Mouse (Mus musculus): ENCODE data around the gene Tcn2. TPM values are rescaled to one million over a fixed set of nuclear protein-coding genes. Genes with fewer than 3 reads are reported as not detected.

The Tcn2 gene
- polyA plus RNA-seq (2014; fragmentation: Nextera tagmentation; extraction: Ambion mirVana) = 28.4 and 30.9 TPM in 2 replicates

- H3K27ac ChIP-seq (ENCODE audit: low read depth, low read length) = no peak within 1 kb of the TSS
- under 1% methylated on average over 18 of the region's 26 CpGs for whole genome bisulfite sequencing
- DNase-seq (ENCODE audit: low spot score, missing footprints) (peak; percentile 97), ATAC-seq (ENCODE audit: low FRiP score) (peak; percentile 93)
- peak within 1 kb of the TSS; percentile 70 for H3K4me2 ChIP-seq
- peaks cover 5% of the 10 kb centered on the region; the same call in 1 of the 2 replicates for H3K4me1 ChIP-seq (ENCODE audit: control insufficient read depth, insufficient read depth, low read length)
- H3K4me3 ChIP-seq (ENCODE audit: low read depth, low read length) = peak within 1 kb of the TSS; percentile 54
- no peaks in the 10 kb centered on the region for H3K27me3 ChIP-seq (ENCODE audit: control insufficient read depth, insufficient read depth, low read length)
- H3K36me3 ChIP-seq (ENCODE audit: control insufficient read depth, insufficient read depth, low read length) = no peaks in the 10 kb centered on the region
- H3K9ac ChIP-seq (ENCODE audit: low read length) = peak within 1 kb of the TSS; percentile 64
- no peaks in the 10 kb centered on the region for H3K9me3 ChIP-seq (ENCODE audit: control insufficient read depth, low read length)
Measured at GRCm38 (mm10) chr11:3931511-3932211, at the start of gene Tcn2. Gene Tcn2, minus strand, starts transcription at chr11:3932159.

DNA sequence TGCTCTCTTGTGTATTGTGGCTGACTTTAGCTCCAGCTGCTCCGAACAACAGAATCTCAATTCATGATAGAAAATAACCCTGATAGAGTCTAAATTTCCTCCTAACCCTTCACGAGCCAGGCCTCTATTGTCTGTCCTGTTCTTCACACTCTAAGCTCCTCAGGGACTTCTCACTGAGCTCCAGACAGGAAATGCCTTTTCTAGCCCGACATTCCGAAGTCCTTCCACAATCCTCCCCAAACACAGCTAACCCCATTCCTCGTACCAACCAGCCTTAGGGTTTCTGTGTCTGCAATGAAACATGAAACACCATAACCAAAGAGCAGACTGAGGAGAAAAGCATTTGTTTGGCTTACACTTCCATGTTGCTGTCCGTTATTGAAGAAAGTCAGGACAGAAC, 49.6 kb upstream of the Tcn2 start:
- no peak for ATAC-seq (ENCODE audit: low FRiP score)
- H3K9me3 ChIP-seq (ENCODE audit: control insufficient read depth, low read length) = no peaks in the 10 kb centered on the region
- no peak overlapping the region for H3K4me3 ChIP-seq (ENCODE audit: low read depth, low read length)
- no peak overlapping the region for H3K9ac ChIP-seq (ENCODE audit: low read length)
- no peak overlapping the region for H3K27ac ChIP-seq (ENCODE audit: low read depth, low read length)
- H3K27me3 ChIP-seq (ENCODE audit: control insufficient read depth, insufficient read depth, low read length) = peaks cover 11% of the 10 kb centered on the region
- H3K4me1 ChIP-seq (ENCODE audit: control insufficient read depth, insufficient read depth, low read length) = peaks cover 2% of the 10 kb centered on the region; the same call in 1 of the 2 replicates
- peaks cover 15% of the 10 kb centered on the region for H3K36me3 ChIP-seq (ENCODE audit: control insufficient read depth, insufficient read depth, low read length)
- WGBS = 78% methylated on average over 6 of the region's 6 CpGs
- H3K4me2 ChIP-seq = no peak overlapping the region
- peak; percentile 81 for DNase-seq (ENCODE audit: low spot score, missing footprints)

GRCm38 (mm10) chr11:3978421-3978820, 46.5 kb upstream of the Tcn2 start:
- H3K27ac ChIP-seq (ENCODE audit: low read depth, low read length) = no peak overlapping the region
- H3K4me2 ChIP-seq = no peak overlapping the region
- H3K4me3 ChIP-seq (ENCODE audit: low read depth, low read length) = no peak overlapping the region
- H3K9me3 ChIP-seq (ENCODE audit: control insufficient read depth, low read length) = no peaks in the 10 kb centered on the region
- no peak overlapping the region for H3K9ac ChIP-seq (ENCODE audit: low read length)
- H3K36me3 ChIP-seq (ENCODE audit: control insufficient read depth, insufficient read depth, low read length) = peaks cover 26% of the 10 kb centered on the region
- ATAC-seq (ENCODE audit: low FRiP score) (no peak), DNase-seq (ENCODE audit: low spot score, missing footprints) (no peak)
- peaks cover 2% of the 10 kb centered on the region; the same call in 1 of the 2 replicates for H3K4me1 ChIP-seq (ENCODE audit: control insufficient read depth, insufficient read depth, low read length)
- H3K27me3 ChIP-seq (ENCODE audit: control insufficient read depth, insufficient read depth, low read length) = peaks cover 4% of the 10 kb centered on the region; the same call in 1 of the 2 replicates
- 91% methylated on average over 5 of the region's 5 CpGs for WGBS

- Histone ChIP-seq H3K4me1 (ENCODE audit: control insufficient read depth, insufficient read depth, low read length) (no peaks in the 10 kb centered on the region), H3K27me3 (ENCODE audit: control insufficient read depth, insufficient read depth, low read length) (no peaks in the 10 kb centered on the region), H3K36me3 (ENCODE audit: control insufficient read depth, insufficient read depth, low read length) (peaks cover 36% of the 10 kb centered on the region), H3K4me3 (ENCODE audit: low read depth, low read length) (no peak within 1 kb of the TSS), H3K9me3 (ENCODE audit: control insufficient read depth, low read length) (no peaks in the 10 kb centered on the region), H3K9ac (ENCODE audit: low read length) (no peak within 1 kb of the TSS), H3K4me2 (no peak within 1 kb of the TSS), H3K27ac (ENCODE audit: low read depth, low read length) (no peak within 1 kb of the TSS)
- DNase-seq (ENCODE audit: low spot score, missing footprints) = no peak
- 96% methylated on average over 6 of the region's 6 CpGs for WGBS
- ATAC-seq (ENCODE audit: low FRiP score) = no peak
Measured at GRCm38 (mm10) chr11:3976678-3977077, 44.7 kb upstream of the Tcn2 start, which contains the start of gene 4930556J24Rik. Gene 4930556J24Rik, minus strand, starts transcription at chr11:3976778.

DNA sequence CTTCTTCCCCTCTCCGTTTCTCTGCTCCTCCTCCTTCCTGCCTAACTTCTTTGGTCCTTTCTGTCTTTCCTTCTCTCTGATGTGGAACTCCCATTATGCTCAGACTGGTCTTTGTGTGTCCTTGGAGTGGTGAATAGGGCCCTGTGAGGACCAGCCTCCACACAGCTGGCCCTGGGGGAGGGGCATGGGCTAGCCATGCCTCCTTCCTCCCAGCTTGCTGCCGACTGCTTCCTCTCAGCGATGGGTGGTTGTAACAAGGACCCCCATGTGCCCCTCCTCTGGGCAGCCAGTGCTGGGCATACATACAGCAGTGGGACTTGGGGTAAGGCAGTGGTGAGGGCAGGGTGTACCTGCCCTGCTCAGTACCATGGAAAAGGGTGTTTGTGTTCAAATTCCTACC, 42.4 kb upstream of the Tcn2 start:
- H3K4me2 ChIP-seq = no peak overlapping the region
- peaks cover 41% of the 10 kb centered on the region for H3K36me3 ChIP-seq (ENCODE audit: control insufficient read depth, insufficient read depth, low read length)
- no peak overlapping the region for H3K9ac ChIP-seq (ENCODE audit: low read length)
- H3K27ac ChIP-seq (ENCODE audit: low read depth, low read length) = no peak overlapping the region
- DNase-seq (ENCODE audit: low spot score, missing footprints) (no peak), ATAC-seq (ENCODE audit: low FRiP score) (no peak)
- no peak overlapping the region for H3K4me3 ChIP-seq (ENCODE audit: low read depth, low read length)
- no peaks in the 10 kb centered on the region for H3K27me3 ChIP-seq (ENCODE audit: control insufficient read depth, insufficient read depth, low read length)
- WGBS = 67% methylated on average over 3 of the region's 3 CpGs
- no peaks in the 10 kb centered on the region for H3K9me3 ChIP-seq (ENCODE audit: control insufficient read depth, low read length)
- H3K4me1 ChIP-seq (ENCODE audit: control insufficient read depth, insufficient read depth, low read length) = no peaks in the 10 kb centered on the region

DNA sequence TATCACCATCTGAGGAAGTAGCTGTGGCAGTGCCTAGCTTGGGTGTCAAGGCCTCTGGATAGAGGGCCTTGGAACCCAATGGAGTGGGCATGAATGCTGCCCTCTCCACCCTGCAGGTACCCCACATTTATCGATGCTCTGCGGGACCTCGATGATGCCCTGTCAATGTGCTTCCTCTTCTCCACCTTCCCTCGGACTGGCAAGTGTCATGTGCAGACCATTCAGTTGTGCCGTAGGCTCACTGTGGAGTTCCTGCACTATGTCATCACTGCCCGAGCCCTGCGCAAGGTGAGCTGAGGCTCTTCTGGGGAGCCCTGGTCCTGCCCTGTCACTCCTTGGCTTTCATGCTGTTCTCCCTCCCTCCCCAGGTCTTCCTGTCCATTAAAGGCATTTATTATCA, 41.1 kb upstream of the Tcn2 start:
- DNase-seq (ENCODE audit: low spot score, missing footprints) = no peak
- Histone ChIP-seq H3K4me2 (no peak overlapping the region), H3K4me1 (ENCODE audit: control insufficient read depth, insufficient read depth, low read length) (no peaks in the 10 kb centered on the region), H3K27ac (ENCODE audit: low read depth, low read length) (no peak overlapping the region), H3K36me3 (ENCODE audit: control insufficient read depth, insufficient read depth, low read length) (peaks cover 33% of the 10 kb centered on the region), H3K27me3 (ENCODE audit: control insufficient read depth, insufficient read depth, low read length) (no peaks in the 10 kb centered on the region), H3K9me3 (ENCODE audit: control insufficient read depth, low read length) (no peaks in the 10 kb centered on the region), H3K4me3 (ENCODE audit: low read depth, low read length) (no peak overlapping the region), H3K9ac (ENCODE audit: low read length) (no peak overlapping the region)
- no peak for ATAC-seq (ENCODE audit: low FRiP score)
- WGBS = 96% methylated on average over 7 of the region's 7 CpGs

- Histone ChIP-seq H3K9ac (ENCODE audit: low read length) (no peak overlapping the region), H3K9me3 (ENCODE audit: control insufficient read depth, low read length) (no peaks in the 10 kb centered on the region), H3K27ac (ENCODE audit: low read depth, low read length) (no peak overlapping the region), H3K27me3 (ENCODE audit: control insufficient read depth, insufficient read depth, low read length) (no peaks in the 10 kb centered on the region), H3K36me3 (ENCODE audit: control insufficient read depth, insufficient read depth, low read length) (peaks cover 25% of the 10 kb centered on the region), H3K4me3 (ENCODE audit: low read depth, low read length) (no peak overlapping the region), H3K4me2 (no peak overlapping the region), H3K4me1 (ENCODE audit: control insufficient read depth, insufficient read depth, low read length) (no peaks in the 10 kb centered on the region; the same call in 1 of the 2 replicates)
- ATAC-seq (ENCODE audit: low FRiP score) (no peak), DNase-seq (ENCODE audit: low spot score, missing footprints) (no peak)
- WGBS = 97% methylated on average over 7 of the region's 7 CpGs
Measured at GRCm38 (mm10) chr11:3970361-3970760, 38.4 kb upstream of the Tcn2 start.

DNA sequence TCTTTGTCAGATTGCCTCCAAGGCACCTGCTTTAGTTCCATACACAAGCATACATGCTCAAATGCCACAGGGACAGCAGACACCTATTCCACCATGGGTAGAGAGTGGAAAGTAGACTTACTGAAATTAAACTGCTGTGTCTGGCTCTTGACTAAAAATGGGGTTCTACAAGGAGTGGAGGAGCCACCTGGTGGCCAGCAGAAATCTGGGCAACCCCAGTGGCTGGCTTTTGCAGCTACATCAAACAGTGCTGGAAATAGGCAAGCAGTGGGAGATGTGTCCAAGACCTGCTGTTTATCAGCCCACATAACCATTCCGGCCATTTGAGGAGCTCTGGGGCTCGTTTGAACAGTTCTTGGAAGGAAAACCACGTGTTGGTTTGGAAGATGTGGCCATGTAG, 37.9 kb upstream of the Tcn2 start:
- H3K27ac ChIP-seq (ENCODE audit: low read depth, low read length) = no peak overlapping the region
- no peaks in the 10 kb centered on the region for H3K9me3 ChIP-seq (ENCODE audit: control insufficient read depth, low read length)
- DNase-seq (ENCODE audit: low spot score, missing footprints) = no peak
- no peak overlapping the region for H3K9ac ChIP-seq (ENCODE audit: low read length)
- peaks cover 24% of the 10 kb centered on the region for H3K36me3 ChIP-seq (ENCODE audit: control insufficient read depth, insufficient read depth, low read length)
- ATAC-seq (ENCODE audit: low FRiP score) = no peak
- no peak overlapping the region for H3K4me3 ChIP-seq (ENCODE audit: low read depth, low read length)
- no peak overlapping the region for H3K4me2 ChIP-seq
- WGBS = 82% methylated on average over 3 of the region's 3 CpGs
- H3K4me1 ChIP-seq (ENCODE audit: control insufficient read depth, insufficient read depth, low read length) = peaks cover 3% of the 10 kb centered on the region
- no peaks in the 10 kb centered on the region for H3K27me3 ChIP-seq (ENCODE audit: control insufficient read depth, insufficient read depth, low read length)

GRCm38 (mm10) chr11:3964416-3965172, 32.6 kb upstream of the Tcn2 start:
- peak overlapping the region; percentile 88 for H3K4me2 ChIP-seq
- DNase-seq (ENCODE audit: low spot score, missing footprints) (no peak), ATAC-seq (ENCODE audit: low FRiP score) (no peak)
- peak overlapping the region; percentile 78 for H3K4me3 ChIP-seq (ENCODE audit: low read depth, low read length)
- H3K27ac ChIP-seq (ENCODE audit: low read depth, low read length) = 0 out of 2 replicates have a peak overlapping the region, but pooled peaks have one; percentile 6
- peak overlapping the region; percentile 85 for H3K9ac ChIP-seq (ENCODE audit: low read length)
- no peaks in the 10 kb centered on the region for H3K36me3 ChIP-seq (ENCODE audit: control insufficient read depth, insufficient read depth, low read length)
- no peaks in the 10 kb centered on the region for H3K27me3 ChIP-seq (ENCODE audit: control insufficient read depth, insufficient read depth, low read length)
- H3K4me1 ChIP-seq (ENCODE audit: control insufficient read depth, insufficient read depth, low read length) = peaks cover 7% of the 10 kb centered on the region
- H3K9me3 ChIP-seq (ENCODE audit: control insufficient read depth, low read length) = no peaks in the 10 kb centered on the region
- 12% methylated on average over 11 of the region's 11 CpGs for whole genome bisulfite sequencing

Measured in midbrain, embryonic 11.5 days (tissue).